In genomic region chr16:92800845-92801244, GRCm38 (mm10) we compare ENCODE assay signal across 13 mouse cellular contexts. TPM values are rescaled to one million over a fixed set of nuclear protein-coding genes. Genes with fewer than 3 reads are reported as not detected.
A peak's percentile ranks its signal among the peaks of the same experiment; 100 is the strongest.
DNase-seq lines count a peak whose midpoint lies in the region; ATAC-seq and TF ChIP-seq lines count a peak whose summit lies in the region.
"Had no signal": no experiment of that assay in that cellular context is flagged by ENCODE, and none has a peak within 500 bp of the region (broad histone marks: within the 10 kb centered on the region; RNA-seq: fewer than 3 reads in every experiment).

No protein-coding gene starts in this region.

- H3K27ac ChIP-seq in spleen, adult 2 months (ENCODE audit: insufficient read depth, low read length), result peak overlapping the region; percentile 66
- H3K27ac ChIP-seq in bone marrow macrophage, adult 2 months (ENCODE audit: insufficient read depth, low read depth, low read length), result peak overlapping the region; percentile 94
- H3K27ac ChIP-seq in liver, embryonic 14.5 days, result peak overlapping the region; percentile 77
- peak overlapping the region; percentile 41; the same call in 1 of the 2 replicates for H3K27ac ChIP-seq in small intestine, adult 2 months (ENCODE audit: insufficient read depth, low read depth, low read length)
- no peak overlapping the region for H3K27ac ChIP-seq in forebrain, embryonic 11.5 days (ENCODE audit: low read depth, low read length)
- H3K27ac ChIP-seq in limb, embryonic 10.5 days, result no peak overlapping the region
- H3K27ac ChIP-seq: kidney, postnatal 0 days had no signal

- TF ChIP-seq EP300 in liver, embryonic 14.5 days (IDR thresholded peaks at IDR 0.05; ENCODE audit: low read depth), result no peak

- no peaks in the 10 kb centered on the region; the same call in 1 of the 2 replicates for H3K36me3 ChIP-seq in spleen, adult 2 months (ENCODE audit: control insufficient read depth, insufficient read depth, low read length)
- H3K36me3 ChIP-seq in liver, embryonic 14.5 days (replicated peaks; ENCODE audit: control insufficient read depth, insufficient read depth, low read depth), result no peaks in the 10 kb centered on the region; the same call in 1 of the 2 replicates
- H3K36me3 ChIP-seq in small intestine, adult 2 months (ENCODE audit: control insufficient read depth, insufficient read depth, low read length), result no peaks in the 10 kb centered on the region
- H3K36me3 ChIP-seq in forebrain, embryonic 11.5 days (ENCODE audit: control insufficient read depth, insufficient read depth, low read length), result no peaks in the 10 kb centered on the region
- H3K36me3 ChIP-seq in limb, embryonic 10.5 days, result no peaks in the 10 kb centered on the region

- no peak for TF ChIP-seq POLR2A in spleen, adult 2 months (IDR thresholded peaks at IDR 0.05; ENCODE audit: low read depth, low read length)
- no peak for TF ChIP-seq POLR2A in bone marrow macrophage, adult 2 months (IDR thresholded peaks at IDR 0.05; ENCODE audit: borderline replicate concordance, low read depth, low read length)
- TF ChIP-seq POLR2A in small intestine, adult 2 months (IDR thresholded peaks at IDR 0.05; ENCODE audit: low read depth, low read length), result no peak

- no peak overlapping the region for H3K4me3 ChIP-seq in spleen, adult 2 months (ENCODE audit: extremely low read depth, insufficient read depth, insufficient read length)
- H3K4me3 ChIP-seq in bone marrow macrophage, adult 2 months (ENCODE audit: insufficient read depth, low read length), result peak overlapping the region; percentile 24
- peak overlapping the region in 1 of 2 experiments; percentile 35; a peak in 1 of 4 replicates for H3K4me3 ChIP-seq in liver, embryonic 14.5 days (ENCODE audit: insufficient read depth in 1 of 2, low read depth in 2 of 2, low read length in 2 of 2)
- no peak overlapping the region for H3K4me3 ChIP-seq in small intestine, adult 2 months (ENCODE audit: low read depth, low read length)
- no peak overlapping the region for H3K4me3 ChIP-seq in forebrain, embryonic 11.5 days (ENCODE audit: low read depth, low read length)
- no peak overlapping the region for H3K4me3 ChIP-seq in limb, embryonic 10.5 days
- H3K4me3 ChIP-seq: myocyte had no signal

- no peaks in the 10 kb centered on the region for H3K9me3 ChIP-seq in liver, embryonic 14.5 days (ENCODE audit: control insufficient read depth, low read length)
- no peaks in the 10 kb centered on the region for H3K9me3 ChIP-seq in forebrain, embryonic 11.5 days (ENCODE audit: control insufficient read depth, low read length)
- H3K9me3 ChIP-seq in limb, embryonic 10.5 days (replicated peaks), result no peaks in the 10 kb centered on the region

- ATAC-seq in liver, embryonic 14.5 days (ENCODE audit: insufficient read depth), result no peak
- no peak for ATAC-seq in forebrain, embryonic 11.5 days (replicated peaks; ENCODE audit: low FRiP score)

- peak overlapping the region; percentile 72 for H3K4me2 ChIP-seq in liver, embryonic 14.5 days (ENCODE audit: low read depth)
- no peak overlapping the region for H3K4me2 ChIP-seq in forebrain, embryonic 11.5 days (ENCODE audit: low read depth, low read length, severe bottlenecking)

- DNase-seq in spleen, adult 2 months (ENCODE audit: low read depth in 1 of 2, low spot score in 2 of 2), result no peak
- no peak for DNase-seq in spleen, postnatal 14 days (ENCODE audit: low spot score in 2 of 2)
- DNase-seq in liver, embryonic 14.5 days (ENCODE audit: low read depth in 3 of 3, low spot score in 3 of 3), result no peak
- DNase-seq in forebrain, embryonic 11.5 days (ENCODE audit: low spot score), result no peak
- no peak for DNase-seq in limb, embryonic 10.5 days (ENCODE audit: low spot score)
- DNase-seq: adrenal gland, adult 2 months; cerebellum, postnatal 36 days; right cerebral cortex, postnatal 25 days had no signal

- no peaks in the 10 kb centered on the region for H3K27me3 ChIP-seq in spleen, adult 2 months (ENCODE audit: control insufficient read depth, insufficient read depth, low read length)
- H3K27me3 ChIP-seq in liver, embryonic 14.5 days (ENCODE audit: control insufficient read depth, insufficient read depth, low read length), result no peaks in the 10 kb centered on the region
- H3K27me3 ChIP-seq in small intestine, adult 2 months (ENCODE audit: control insufficient read depth, insufficient read depth, low read length), result no peaks in the 10 kb centered on the region
- H3K27me3 ChIP-seq in forebrain, embryonic 11.5 days (ENCODE audit: control insufficient read depth, insufficient read depth, low read length), result no peaks in the 10 kb centered on the region
- 0 out of 2 replicates have a peak, but pooled peaks cover 7% of the 10 kb centered on the region for H3K27me3 ChIP-seq in limb, embryonic 10.5 days (ENCODE audit: low read depth, poor library complexity, severe bottlenecking)
- H3K27me3 ChIP-seq: CH12.LX had no signal

- no peak for TF ChIP-seq CTCF in spleen, adult 2 months (IDR thresholded peaks at IDR 0.05; ENCODE audit: extremely low read depth, insufficient read depth, insufficient read length, insufficient replicate concordance)
- TF ChIP-seq CTCF in bone marrow macrophage, adult 2 months (IDR thresholded peaks at IDR 0.05; ENCODE audit: low read depth, low read length), result no peak
- TF ChIP-seq CTCF in liver, embryonic 14.5 days (IDR thresholded peaks at IDR 0.05; ENCODE audit: low read depth), result no peak
- TF ChIP-seq CTCF in small intestine, adult 2 months (IDR thresholded peaks at IDR 0.05; ENCODE audit: extremely low read depth, insufficient read length, insufficient replicate concordance, low read depth, low read length), result no peak

- H3K4me1 ChIP-seq in spleen, adult 2 months (ENCODE audit: control insufficient read depth, insufficient read depth, insufficient read length), result peaks cover 15% of the 10 kb centered on the region; the same call in 1 of the 2 replicates
- H3K4me1 ChIP-seq in bone marrow macrophage, adult 2 months (ENCODE audit: control insufficient read depth, insufficient read depth, low read length), result peaks cover 41% of the 10 kb centered on the region
- peaks cover 43 to 62% of the 10 kb centered on the region in 2 experiments for H3K4me1 ChIP-seq in liver, embryonic 14.5 days (replicated peaks; ENCODE audit: control insufficient read depth in 2 of 2, insufficient read depth in 2 of 2, low read length in 1 of 2)
- H3K4me1 ChIP-seq in small intestine, adult 2 months (ENCODE audit: control insufficient read depth, insufficient read depth, insufficient read length, low read length), result no peaks in the 10 kb centered on the region; the same call in 1 of the 2 replicates
- no peaks in the 10 kb centered on the region for H3K4me1 ChIP-seq in forebrain, embryonic 11.5 days (replicated peaks; ENCODE audit: control insufficient read depth, insufficient read depth, low read length)
- H3K4me1 ChIP-seq in limb, embryonic 10.5 days, result 0 out of 2 replicates have a peak, but pooled peaks cover 4% of the 10 kb centered on the region

- H3K9ac ChIP-seq in liver, embryonic 14.5 days (replicated peaks), result peak overlapping the region; percentile 53
- no peak overlapping the region for H3K9ac ChIP-seq in forebrain, embryonic 11.5 days (ENCODE audit: low read length)

- 13% methylated on average over 5 of the region's 5 CpGs for WGBS in spleen, adult 2 months
- WGBS in liver, embryonic 14.5 days (ENCODE audit: insufficient replicate concordance), result 9% methylated on average over 5 of the region's 5 CpGs
- 72% methylated on average over 5 of the region's 5 CpGs for WGBS in small intestine, adult 2 months
- 85% methylated on average over 5 of the region's 5 CpGs for WGBS in forebrain, embryonic 11.5 days
- 91% methylated on average over 5 of the region's 5 CpGs for WGBS in limb, embryonic 10.5 days

RNA-seq across cellular contexts. Expression of gene Runx1, which starts 25.1 kb away (rescaled TPM):
- polyA plus RNA-seq in spleen, adult 2 months (2012; rRNA removed), result 26.7 and 36.4 TPM in 2 replicates
- 86.8 and 103 TPM in 2 replicates for polyA plus RNA-seq in bone marrow macrophage, adult 2 months (2012; ENCODE audit: insufficient read depth, insufficient read length, missing spikeins)
- 2.7 and 3.0 TPM in 2 replicates for polyA plus RNA-seq in liver, embryonic 14.5 days (2012; rRNA removed)
- polyA plus RNA-seq in liver, embryonic 14.5 days (2014; fragmentation: Nextera tagmentation; extraction: Ambion mirVana), result 4.4 and 4.5 TPM in 2 replicates
- 15.4 and 16.0 TPM in 2 replicates for polyA plus RNA-seq in small intestine, adult 2 months (2012; rRNA removed)
- polyA plus RNA-seq in forebrain, embryonic 11.5 days (2014; fragmentation: Nextera tagmentation; extraction: Ambion mirVana), result 1.8 and 2.2 TPM in 2 replicates
- polyA plus RNA-seq in limb, embryonic 10.5 days (2016; fragmentation: Nextera tagmentation; extraction: Ambion mirVana), result 1.2 TPM in 2 replicates

Comparison
In these comparisons a context has a peak if more than half of its experiments do, and no peak if none do; other contexts are left out.
1. H3K27ac ChIP-seq: peak in spleen, adult 2 months (single experiment), bone marrow macrophage, adult 2 months (single experiment), liver, embryonic 14.5 days (single experiment) and small intestine, adult 2 months (single experiment); none in forebrain, embryonic 11.5 days (single experiment) and limb, embryonic 10.5 days (single experiment).